Mouse (Mus musculus): ENCODE results near the gene Net1. TPM values are rescaled to one million over a fixed set of nuclear protein-coding genes. Genes with fewer than 3 reads are reported as not detected.
"Not testable (repeated sequence)": the region's sequence is repeated elsewhere in the genome, so short reads cannot be mapped to it uniquely, and the experiment has no call there.

The Net1 gene
- total RNA-seq, 2 experiments from 2014 or later, result 33.7 to 42.7 TPM

DNA sequence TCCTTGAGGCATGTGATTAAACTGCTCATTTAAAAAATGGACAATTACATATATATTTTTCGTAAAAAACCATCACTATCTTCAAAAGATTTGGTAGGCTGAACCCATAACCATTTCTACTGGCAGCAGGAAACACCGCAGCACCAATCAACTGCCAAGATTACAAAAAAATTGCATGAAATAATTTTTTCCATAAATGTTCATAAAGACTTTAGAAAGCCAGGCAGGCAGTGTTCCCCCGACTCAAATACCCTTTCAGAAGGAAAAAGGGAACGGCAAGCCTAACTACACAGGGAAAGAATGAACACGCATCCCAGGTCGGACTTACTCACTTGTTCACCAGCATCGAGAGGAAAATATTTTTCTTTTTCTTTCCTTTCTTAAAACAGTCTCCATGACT is 25.4 kb downstream of the Net1 start:
- intact Hi-C loops (cut with DNase I), result no loop called here
- DNase-seq, result no peak

DNA sequence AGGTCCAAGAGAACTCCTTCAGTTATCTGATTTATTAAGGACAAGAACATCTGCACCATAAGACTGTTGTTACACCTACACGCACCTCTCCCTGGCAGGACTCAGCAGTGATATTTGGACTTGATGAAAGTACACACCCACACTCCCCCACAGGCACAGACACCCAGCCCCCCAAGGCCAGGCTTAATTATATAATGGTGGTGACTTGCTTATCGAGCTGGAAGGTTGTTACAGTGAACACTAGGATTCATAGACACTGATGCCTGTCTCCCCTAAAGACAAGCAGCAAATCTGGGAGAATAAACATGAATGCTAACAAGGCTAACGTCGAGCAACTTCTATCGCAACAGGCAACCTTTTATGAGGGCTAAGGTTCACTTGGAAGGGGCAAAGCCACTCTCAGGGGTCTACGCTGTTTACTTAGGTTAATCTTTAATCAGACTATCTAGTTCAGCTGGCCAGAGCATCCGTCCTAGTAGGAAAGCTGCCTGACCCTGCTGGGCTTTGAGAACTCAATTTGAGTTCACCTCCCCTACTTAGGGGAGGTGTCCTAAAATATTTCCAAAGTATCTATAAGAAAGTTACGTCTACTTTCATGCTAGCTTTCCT is 26.4 kb downstream of the Net1 start:
- intact Hi-C loops (cut with DNase I), result no loop called here
- DNase-seq, result no peak

DNA sequence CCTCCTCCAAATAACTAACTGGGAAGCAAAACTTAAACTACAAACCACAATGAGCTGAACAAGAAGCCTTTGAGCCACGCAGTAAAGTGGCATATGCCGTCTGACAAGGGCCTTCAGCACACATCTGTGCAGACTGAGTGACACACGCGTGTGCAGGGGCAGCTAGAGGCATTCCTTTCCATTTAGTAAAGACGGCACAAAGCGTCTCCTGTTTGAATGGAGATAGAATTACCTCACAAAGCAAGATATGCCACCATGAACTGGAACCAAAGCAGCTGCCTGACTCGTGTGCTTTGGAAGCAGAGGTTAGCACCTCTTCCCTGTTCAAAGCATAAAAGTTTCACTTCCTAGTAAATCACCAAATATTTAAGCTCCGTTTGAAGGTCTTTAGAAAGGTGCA is 28.0 kb downstream of the Net1 start:
- intact Hi-C loops (cut with DNase I), result no loop called here

DNA sequence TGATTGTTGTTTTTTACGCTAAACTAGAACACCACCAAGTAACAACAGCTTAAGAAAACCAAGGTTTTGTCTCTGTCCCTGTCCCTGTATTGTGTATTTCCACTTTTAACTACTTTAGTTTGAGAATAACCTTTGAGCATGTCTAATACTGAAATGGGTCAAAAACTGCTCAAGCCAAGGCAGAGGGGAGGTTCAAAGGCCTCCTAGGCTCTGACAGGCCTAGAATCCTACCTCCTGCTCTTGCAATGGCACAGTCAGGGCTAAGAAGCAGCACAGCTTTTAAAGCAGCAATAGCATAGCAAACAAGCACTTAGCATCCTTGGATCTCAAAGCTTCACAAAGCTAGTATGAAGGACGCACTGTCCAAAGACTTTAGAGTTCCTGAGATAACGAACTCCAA is 28.9 kb downstream of the Net1 start:
- intact Hi-C loops (cut with DNase I), result no loop called here

More for the DNA sequence above, 28.0 kb downstream of the Net1 start:
- DNase-seq, result no peak

DNA sequence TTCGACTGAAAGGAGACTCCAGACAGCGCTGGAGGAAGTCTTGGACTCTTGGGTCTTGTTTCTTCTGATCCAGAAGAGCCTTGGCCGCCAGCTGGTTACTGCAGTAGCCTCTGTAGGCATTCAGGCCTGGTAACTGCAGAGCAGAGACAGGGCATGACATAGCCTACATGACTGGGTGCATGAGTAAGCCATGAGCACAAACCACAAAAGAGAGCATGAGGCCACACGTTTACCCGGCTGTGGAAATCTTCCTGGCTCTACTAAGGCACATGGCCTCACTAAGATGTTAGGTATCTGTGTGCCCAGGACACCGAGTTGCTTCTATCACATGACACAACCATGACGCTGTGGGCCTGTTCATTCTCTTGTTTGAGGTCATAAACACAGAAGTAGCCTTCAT is 31.4 kb downstream of the Net1 start:
- DNase-seq, result no peak
- intact Hi-C loops (cut with DNase I), result no loop called here

More for the DNA sequence above, 28.9 kb downstream of the Net1 start:
- DNase-seq, result no peak

DNA sequence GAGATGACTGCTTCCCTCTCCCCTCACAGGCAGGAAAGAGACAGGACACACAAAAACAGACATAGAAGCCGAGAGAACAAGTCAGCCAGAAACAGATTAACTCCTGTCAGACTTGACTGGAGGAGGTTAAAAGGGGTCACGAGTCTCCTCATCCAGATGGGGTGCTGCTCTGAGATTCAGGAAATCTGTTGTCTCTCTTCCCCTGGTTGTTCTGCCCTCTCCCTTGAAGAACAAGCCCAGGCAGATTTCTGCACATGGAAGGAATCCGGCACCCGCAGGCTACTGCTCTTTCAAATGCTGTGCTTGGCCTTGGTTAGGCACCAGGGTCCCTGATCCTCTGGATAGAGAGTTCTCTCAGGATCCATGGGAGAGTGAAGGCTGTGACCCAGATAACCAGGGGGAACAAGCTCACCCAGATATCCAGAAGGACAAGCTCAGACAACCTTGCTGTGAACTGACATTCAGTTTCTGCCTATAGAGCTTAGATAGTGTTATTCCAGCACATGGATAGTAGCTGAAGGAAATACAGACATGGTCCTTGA is 40.3 kb downstream of the Net1 start:
- DNase-seq, result no peak
- intact Hi-C loops (cut with DNase I), result no loop called here

DNA sequence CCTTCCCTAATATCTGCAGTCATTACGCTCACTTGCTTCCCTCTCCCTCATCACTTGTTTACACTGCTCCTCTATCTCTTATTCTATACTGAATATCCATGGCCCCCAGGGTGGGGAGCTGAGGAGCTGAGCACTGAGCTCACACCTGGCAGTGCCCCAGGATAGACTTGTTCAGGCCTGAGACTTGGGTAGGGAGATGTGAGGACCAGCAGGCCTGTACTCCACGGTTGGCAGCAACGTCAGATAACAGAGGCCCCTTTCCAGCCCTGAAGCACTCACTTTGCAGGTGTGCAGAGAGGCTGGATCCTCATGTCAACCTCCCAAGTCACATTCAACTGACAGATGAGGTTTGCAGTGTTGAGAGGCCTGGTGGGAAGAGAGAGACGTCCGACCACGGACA is 40.8 kb downstream of the Net1 start:
- intact Hi-C loops (cut with DNase I), result no loop called here

DNA sequence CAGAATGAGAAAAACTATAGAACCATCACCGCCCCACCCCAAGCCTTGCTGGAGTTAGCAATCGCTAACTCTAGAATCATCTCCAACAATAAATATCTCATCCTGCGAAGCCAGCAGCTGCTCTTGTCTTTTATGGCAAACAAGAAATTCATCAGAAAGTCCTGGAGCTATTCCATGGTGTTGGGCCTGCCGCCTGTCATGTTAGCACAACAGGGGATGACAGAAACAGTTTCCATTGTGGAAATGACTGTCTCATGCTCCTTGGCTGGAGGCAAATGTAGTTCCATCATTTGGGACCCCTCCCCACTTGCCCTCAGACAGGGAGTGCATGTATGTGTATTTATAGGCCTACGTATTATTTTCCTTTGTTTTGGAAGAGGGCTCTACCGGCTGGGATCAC is 41.6 kb downstream of the Net1 start:
- intact Hi-C loops (cut with DNase I), result no loop called here
- DNase-seq, result no peak

More for the DNA sequence above, 40.8 kb downstream of the Net1 start:
- DNase-seq, result no peak

DNA sequence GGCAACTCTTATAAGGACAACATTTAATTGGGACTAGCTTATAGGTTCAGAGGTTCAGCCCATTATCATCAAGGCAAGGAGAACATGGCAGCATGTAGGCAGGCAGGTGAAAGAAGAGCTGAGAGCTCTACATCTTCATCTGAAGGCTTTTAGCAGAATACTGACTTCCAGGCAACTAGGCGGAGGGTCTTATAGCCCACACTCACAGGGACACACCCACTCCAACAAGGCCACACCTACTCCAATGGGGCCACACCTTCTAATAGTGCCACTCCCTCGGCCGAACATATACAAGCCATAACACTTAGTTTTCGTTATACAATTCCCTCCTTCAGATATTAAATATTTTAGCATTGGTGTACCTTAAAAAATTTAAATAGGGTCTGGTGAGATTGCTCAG is 45.2 kb downstream of the Net1 start:
- DNase-seq, result no peak
- intact Hi-C loops (cut with DNase I), result no loop called here

DNA sequence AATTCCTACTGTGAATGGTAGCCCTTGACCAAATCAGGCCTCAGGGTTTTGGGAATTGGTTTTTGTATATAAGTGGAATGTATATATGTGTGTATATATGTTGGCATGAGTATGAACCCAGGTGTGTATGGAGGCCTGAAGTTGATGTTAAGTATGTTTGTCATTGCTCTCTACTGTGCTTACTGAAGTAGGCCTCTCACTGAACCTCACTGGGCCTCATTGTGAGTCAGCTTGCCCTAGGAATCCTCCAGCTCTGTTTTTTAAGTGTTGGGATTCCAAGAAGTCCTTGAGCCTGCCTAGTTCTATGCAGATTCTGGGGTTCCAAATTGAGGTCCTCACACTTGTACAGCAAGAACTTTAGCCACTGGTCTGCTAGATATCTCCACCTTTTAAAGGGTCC is 48.1 kb downstream of the Net1 start:
- intact Hi-C loops (cut with DNase I), result no loop called here

DNA sequence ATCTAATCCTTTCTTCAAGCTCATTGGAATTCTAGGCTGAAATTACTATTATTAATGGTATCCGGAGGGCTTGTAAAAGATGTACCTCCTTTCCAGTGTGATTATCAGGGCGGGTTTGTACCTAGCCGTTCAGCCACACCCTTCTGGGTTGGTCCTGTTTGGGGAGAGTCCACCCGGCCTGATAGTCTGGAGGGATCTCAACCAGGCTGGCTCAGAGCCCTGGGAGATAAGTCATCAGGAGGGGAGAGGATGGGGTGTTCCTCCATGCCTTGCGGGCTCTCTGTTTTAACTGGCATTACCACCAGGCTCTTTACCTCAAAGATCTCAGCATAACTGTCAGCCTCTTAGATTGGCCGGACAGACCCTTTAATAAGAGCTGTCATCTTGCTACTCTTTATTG is 50.9 kb downstream of the Net1 start:
- DNase-seq, result no peak
- intact Hi-C loops (cut with DNase I), result no loop called here

More for the DNA sequence above, 48.1 kb downstream of the Net1 start:
- no peak for DNase-seq

DNA sequence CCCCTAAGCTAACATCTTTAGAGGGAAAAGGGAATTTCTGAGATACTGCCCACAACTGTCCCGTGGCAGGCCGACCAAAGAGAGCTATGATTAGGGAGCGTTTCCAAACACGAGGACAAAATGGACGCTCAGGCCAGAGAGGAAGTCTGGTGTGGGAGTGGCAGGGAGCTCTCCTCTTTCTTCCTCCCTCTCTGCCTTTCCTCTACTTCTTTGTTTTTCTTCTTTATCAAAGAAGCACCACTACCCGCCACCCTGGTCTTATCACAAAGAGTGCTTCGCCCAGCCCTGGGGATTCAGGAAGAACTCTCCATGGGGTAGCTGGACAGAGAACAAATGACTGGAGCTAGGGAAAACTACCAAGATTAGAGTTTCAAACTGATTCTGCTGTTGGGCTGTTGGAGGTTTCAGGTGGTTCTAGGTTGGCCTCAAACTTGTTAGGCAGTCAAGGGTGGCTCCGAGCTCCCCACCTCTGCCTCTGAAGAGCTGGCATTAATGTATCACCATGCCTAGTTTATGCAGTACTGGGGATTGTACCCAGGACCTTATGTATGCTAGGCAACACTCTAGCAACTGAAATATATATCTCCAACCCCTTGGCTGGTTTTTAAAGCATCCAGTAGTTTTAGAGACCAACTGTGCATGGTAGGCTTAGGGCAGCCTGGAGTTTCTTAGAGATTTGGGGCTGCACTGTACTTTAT is 51.5 kb downstream of the Net1 start:
- intact Hi-C loops (cut with DNase I), result no loop called here
- no peak for DNase-seq

DNA sequence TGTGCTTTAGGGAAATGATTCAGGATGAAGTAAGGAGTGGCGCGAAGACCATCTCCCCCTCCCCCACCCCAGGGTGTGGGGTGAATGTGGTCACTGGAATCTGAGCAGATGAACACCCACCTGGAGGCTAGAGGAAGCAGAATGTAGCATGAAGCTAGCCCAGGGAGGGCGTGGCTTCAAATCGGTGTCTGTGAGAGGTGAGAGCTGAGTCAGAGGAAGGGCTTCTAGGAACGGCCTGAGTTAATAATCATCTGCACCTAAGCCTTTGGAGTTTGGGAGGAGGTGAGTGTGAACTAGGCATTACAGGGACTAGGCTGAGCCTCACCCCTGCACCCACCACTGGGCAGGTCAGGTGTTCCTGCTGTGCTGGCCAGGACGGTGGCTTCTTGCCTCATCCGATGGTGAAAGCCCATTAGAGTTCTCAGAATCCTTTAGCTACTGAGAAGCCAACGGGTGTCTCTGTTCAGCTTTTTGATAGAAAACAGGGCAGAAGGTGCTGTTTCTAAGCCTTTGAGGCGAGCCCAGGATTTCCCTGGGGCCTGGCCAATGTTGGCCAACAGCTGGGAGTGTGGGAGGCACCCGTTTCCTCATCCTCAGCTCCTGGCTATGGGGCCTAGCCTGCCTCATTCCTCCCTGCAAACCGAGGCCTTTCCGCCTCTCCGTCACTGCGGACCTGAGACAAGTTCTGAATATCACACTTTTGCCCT is 52.2 kb downstream of the Net1 start:
- intact Hi-C loops (cut with DNase I), result no loop called here
- no peak for DNase-seq

DNA sequence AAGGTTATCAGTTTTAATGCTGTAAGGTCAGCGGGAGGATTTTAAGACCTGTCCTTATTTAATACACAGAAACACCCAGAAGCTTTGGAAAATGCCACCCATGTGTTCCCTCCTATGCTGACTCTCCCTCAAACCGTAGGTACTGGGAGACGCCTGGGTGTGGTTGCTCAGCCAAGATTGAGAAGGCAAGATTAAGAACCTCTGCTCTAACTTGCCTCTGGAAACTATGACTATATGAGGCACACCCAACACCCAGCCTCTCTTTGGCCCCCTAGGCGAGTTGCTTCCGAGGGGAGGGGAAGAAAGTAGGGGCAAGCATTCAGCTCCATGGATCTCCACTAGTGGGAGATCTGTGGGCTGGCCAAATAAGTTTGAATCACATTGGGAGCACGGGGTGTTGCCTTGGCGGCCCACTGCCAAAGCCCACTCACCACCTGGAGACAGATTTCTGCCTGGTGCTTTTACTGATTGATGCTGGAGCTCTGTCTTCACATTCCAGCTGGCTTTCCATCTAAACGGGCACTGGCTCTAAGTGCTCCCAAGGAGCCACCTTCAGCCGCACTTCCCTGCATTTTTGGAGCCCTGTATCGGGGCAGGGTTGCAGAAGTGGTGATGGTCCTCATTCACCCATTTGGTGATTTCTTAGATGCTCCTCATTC is 55.0 kb downstream of the Net1 start:
- intact Hi-C loops (cut with DNase I), result no loop called here
- no peak for DNase-seq

DNA sequence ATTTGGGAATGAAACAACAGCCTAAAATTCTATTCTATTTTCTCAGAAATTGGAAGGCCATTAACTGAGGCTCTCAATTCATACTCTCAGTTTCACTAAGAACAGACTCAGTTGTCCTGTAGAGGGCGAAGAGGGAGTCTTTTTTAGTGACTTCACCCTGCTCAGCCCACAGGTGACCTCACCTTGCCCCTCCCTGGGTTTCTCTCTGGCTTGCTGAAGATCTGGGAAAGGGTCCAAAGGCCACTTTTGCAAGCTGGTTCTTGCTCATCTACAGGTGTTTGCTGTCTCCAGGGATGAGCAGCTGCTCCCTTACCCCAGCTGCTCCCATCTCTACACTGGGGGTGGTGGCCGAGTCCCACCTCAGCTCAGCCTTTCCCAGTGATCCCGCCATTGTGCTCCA is 55.7 kb downstream of the Net1 start:
- no peak for DNase-seq
- intact Hi-C loops (cut with DNase I), result no loop called here

DNA sequence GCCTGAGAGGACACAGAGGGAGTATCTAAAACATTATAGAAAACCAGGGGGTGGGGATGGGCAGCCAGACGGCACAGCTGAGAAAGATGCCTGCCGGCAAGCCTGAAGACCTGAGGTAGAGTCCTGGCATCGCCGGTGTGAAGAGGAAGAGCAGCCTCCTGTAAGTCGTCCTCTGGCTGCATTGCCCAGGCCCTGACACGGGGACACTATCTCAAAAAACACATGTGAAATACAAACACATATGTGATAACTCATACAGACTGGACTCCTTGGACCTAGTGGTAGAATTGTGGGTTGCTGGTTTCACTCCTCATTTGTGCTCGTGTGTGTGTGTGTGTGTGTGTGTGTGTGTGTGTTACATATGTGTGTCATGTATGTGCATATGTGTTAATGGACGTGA is 56.8 kb downstream of the Net1 start:
- DNase-seq, result no peak
- intact Hi-C loops (cut with DNase I), result no loop called here

DNA sequence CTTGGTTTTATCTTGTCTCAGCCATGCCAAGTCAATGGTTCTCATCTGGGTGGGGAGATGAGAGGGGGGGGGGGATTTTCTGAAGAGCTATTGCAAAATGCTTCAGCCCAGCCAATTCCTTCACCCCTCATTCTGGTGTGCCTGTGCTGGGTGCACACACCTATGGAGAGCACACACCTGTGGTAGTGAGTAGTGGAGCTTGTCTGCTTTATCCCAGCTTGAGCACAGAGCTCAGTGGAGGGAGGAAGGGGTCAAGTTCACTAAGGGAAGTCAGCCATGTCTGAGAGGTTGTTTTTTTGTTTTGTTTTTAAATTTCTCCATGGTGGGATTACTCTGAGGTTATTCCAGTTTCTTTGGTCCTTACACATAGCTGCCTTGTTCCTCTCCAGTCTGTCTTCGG is 61.8 kb downstream of the Net1 start:
- intact Hi-C loops (cut with DNase I), result no loop called here
- DNase-seq, result no peak

DNA sequence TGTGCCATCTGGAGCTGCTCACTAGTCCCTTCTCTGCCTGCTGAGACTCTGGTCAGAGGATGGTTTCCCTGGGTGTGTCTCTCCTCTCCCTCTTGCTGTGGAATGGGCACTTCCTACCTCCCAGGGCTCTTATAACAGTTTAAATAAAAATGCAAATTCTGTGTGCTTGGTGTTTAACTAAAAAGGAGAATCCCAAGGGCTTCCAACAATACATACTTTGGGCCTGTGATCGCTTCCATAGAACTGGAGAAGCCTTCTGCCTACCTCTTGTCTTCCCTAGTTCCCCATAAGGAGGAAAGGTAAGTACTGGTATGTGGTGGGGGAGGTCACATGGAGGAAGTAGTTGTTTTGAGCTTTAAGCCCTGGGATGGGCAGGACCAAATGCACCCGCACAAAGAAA is 63.2 kb downstream of the Net1 start:
- intact Hi-C loops (cut with DNase I), result no loop called here
- no peak for DNase-seq

DNA sequence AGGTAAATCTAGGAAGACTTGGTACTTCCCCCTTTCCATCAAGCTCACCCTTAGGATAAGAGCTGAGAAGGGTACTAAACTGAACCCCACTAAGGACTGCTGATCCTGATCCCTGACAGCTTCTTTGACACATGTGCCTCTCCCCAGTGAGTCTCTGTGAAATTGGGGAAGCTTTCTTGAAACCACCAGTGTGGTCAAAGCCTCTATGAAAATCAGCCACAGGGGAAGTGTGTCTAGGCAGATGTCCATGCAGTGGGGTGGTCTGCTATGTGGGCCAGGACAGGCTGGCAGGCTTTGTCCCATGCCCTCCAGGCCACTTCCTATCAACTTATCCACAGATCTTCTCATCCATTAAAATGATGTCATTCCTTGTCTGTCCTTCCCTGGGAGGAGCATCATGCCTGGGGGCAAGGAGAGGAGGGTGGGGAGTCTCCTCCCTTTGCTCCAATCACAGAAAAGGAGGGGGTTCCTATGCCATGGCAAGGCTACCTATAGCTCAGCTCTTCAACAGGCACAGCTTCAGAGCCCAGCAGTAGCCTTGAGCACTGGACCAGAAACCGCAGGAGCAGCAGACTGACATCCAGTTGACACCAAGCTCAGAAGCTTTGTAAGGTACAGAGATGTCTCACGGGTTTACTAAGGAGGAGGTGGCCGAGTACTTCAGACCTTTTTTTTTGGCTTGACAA is 64.2 kb downstream of the Net1 start, which contains the start of gene Calm5:
Gene Calm5 (plus strand): TSS at position 526 of the 686 bp plus-strand sequence.
- intact Hi-C loops (cut with DNase I); DNase-seq: not testable (repeated sequence)

DNA sequence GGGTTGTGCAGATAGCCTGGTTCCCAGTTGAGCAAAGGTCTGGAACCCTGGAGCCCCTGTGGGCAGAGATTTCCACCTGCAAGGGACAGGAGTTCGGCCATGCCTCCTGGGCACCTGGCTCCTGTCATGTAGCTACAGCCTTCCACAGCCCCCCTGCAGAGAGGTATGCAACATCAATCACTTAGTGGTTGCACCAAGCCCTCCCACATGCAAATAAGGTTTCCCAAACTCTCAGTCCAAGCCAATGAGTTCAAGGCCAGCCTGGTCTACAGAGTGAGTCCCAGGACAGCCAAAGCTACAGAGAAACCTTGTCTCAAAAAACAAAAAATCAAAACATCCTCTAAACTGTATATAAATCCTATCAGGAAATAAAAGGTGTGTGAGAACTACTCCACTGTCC is 67.7 kb downstream of the Net1 start:
- no peak for DNase-seq
- intact Hi-C loops (cut with DNase I), result no loop called here
